Mouse (Mus musculus) forebrain, embryonic 15.5 days (tissue): ENCODE results near the gene Tspan7. TPM values are rescaled to one million over a fixed set of nuclear protein-coding genes. Genes with fewer than 3 reads are reported as not detected.

Experiments
- polyA plus RNA-seq: library from polyadenylated mRNA; unstranded; fragments of >200 nt; fragmentation: Nextera tagmentation; extraction: Ambion mirVana; gene quantifications from 2 replicates; pipeline ENCODE4 v1.2.1, GENCODE M21; 2015

Tspan7 gene
- polyA plus RNA-seq, 1 experiment from 2014 or later, result 294 TPM

Other genes with a start within 250 kb of the Tspan7 start
- gene Otc, start 232.9 kb upstream of the Tspan7 start, polyA plus RNA-seq, result 0.08 TPM in 1 of 2 replicates, not detected in the other
- 93.5 and 98.3 TPM in 2 replicates for gene Mid1ip1, start 229.9 kb downstream of the Tspan7 start, polyA plus RNA-seq